Mouse (Mus musculus) neural tube, embryonic 13.5 days (tissue): ENCODE results near the gene Ybey. TPM values are rescaled to one million over a fixed set of nuclear protein-coding genes. Genes with fewer than 3 reads are reported as not detected.

Experiments used
- ATAC-seq: fragments of 200-750 bp; cut with Nextera tagmentation; 2 replicates; pipeline ENCODE4 v1.8.0; 2017; ENCODE audit warnings: low read depth, mild to moderate bottlenecking, moderate TSS enrichment, moderate library complexity
- H3K27ac ChIP-seq: fragments of 300-500 bp; sonication (generic); replicated peaks from 2 replicates; pipeline ENCODE4 v1.5.1; 2015; ENCODE audit warnings: moderate library complexity, mild to moderate bottlenecking, inconsistent platforms
- H3K27me3 ChIP-seq: fragments of 300-500 bp; sonication (generic); 2 replicates; pipeline ENCODE4 v1.6.1; 2015; ENCODE audit warnings: mild to moderate bottlenecking, inconsistent platforms
- H3K36me3 ChIP-seq: fragments of 300-500 bp; sonication (generic); 2 replicates; pipeline ENCODE4 v1.6.1; 2015; ENCODE audit warnings: mild to moderate bottlenecking, inconsistent platforms
- H3K4me1 ChIP-seq: fragments of 300-500 bp; sonication (generic); replicated peaks from 2 replicates; pipeline ENCODE4 v1.6.1; 2015; ENCODE audit warnings: inconsistent platforms
- H3K4me2 ChIP-seq: fragments of 300-500 bp; sonication (generic); 2 replicates; pipeline ENCODE4 v1.6.1; 2015; ENCODE audit warnings: inconsistent platforms, mild to moderate bottlenecking, moderate library complexity
- H3K4me3 ChIP-seq: fragments of 300-500 bp; sonication (generic); 2 replicates; pipeline ENCODE4 v1.5.1; 2015; ENCODE audit warnings: mild to moderate bottlenecking, inconsistent platforms
- H3K9ac ChIP-seq: fragments of 300-500 bp; sonication (generic); 2 replicates; pipeline ENCODE4 v1.6.1; 2015; ENCODE audit warnings: moderate library complexity, mild to moderate bottlenecking, inconsistent platforms
- H3K9me3 ChIP-seq: fragments of 300-500 bp; sonication (generic); 2 replicates; pipeline ENCODE4 v1.6.1; 2016; ENCODE audit warnings: inconsistent platforms
- WGBS: fragments of 180-500 bp; shearing (Covaris S2); methylation state at CpG from one replicate; pipeline ENCODE4 v1.1.7; 2015; 5-methylcytosine and 5-hydroxymethylcytosine counted together
- polyA plus RNA-seq: library from polyadenylated mRNA; unstranded; fragments of >200 nt; fragmentation: Nextera tagmentation; extraction: Ambion mirVana; gene quantifications from 2 replicates; pipeline ENCODE4 v1.2.1, GENCODE M21; 2015

The Ybey gene
- polyA plus RNA-seq, 1 experiment from 2014 or later, result 7.3 TPM

- H3K9me3 ChIP-seq, result no peaks in the 10 kb centered on the region
- no peak overlapping the region for H3K4me2 ChIP-seq
- H3K4me3 ChIP-seq, result no peak overlapping the region
- H3K27me3 ChIP-seq, result no peaks in the 10 kb centered on the region
- peaks cover 57% of the 10 kb centered on the region for H3K36me3 ChIP-seq
- 92% methylated on average over 9 of the region's 9 CpGs for WGBS
- H3K27ac ChIP-seq, result no peak overlapping the region
- H3K9ac ChIP-seq, result no peak overlapping the region
- peaks cover 22% of the 10 kb centered on the region for H3K4me1 ChIP-seq
- no peak for ATAC-seq
Observed at GRCm38 (mm10) chr10:76439107-76439890, 29.6 kb downstream of the Ybey start.

- ATAC-seq, result no peak
Observed at GRCm38 (mm10) chr10:76433925-76434324, 35.0 kb downstream of the Ybey start.

GRCm38 (mm10) chr10:76425674-76426073 lies 43.2 kb downstream of the Ybey start:
- Histone ChIP-seq H3K4me3 (no peak overlapping the region), H3K27me3 (no peaks in the 10 kb centered on the region), H3K27ac (no peak overlapping the region), H3K9ac (no peak overlapping the region), H3K36me3 (peaks cover 96% of the 10 kb centered on the region), H3K4me1 (no peaks in the 10 kb centered on the region), H3K4me2 (no peak overlapping the region), H3K9me3 (no peaks in the 10 kb centered on the region)
- 97% methylated on average over 7 of the region's 7 CpGs for WGBS
- ATAC-seq, result no peak

More at GRCm38 (mm10) chr10:76433925-76434324, 35.0 kb downstream of the Ybey start:
- H3K9me3 ChIP-seq, result no peaks in the 10 kb centered on the region
- no peak overlapping the region for H3K4me3 ChIP-seq
- H3K27ac ChIP-seq, result no peak overlapping the region
- H3K4me1 ChIP-seq, result no peaks in the 10 kb centered on the region
- peaks cover 99% of the 10 kb centered on the region for H3K36me3 ChIP-seq
- H3K27me3 ChIP-seq, result no peaks in the 10 kb centered on the region
- H3K9ac ChIP-seq, result no peak overlapping the region
- H3K4me2 ChIP-seq, result no peak overlapping the region
- WGBS, result 95% methylated on average over 11 of the region's 11 CpGs

- H3K4me1 ChIP-seq, result no peaks in the 10 kb centered on the region
- H3K4me2 ChIP-seq, result no peak overlapping the region
- 92% methylated on average over 12 of the region's 12 CpGs for WGBS
- ATAC-seq, result no peak
- no peaks in the 10 kb centered on the region for H3K9me3 ChIP-seq
- H3K9ac ChIP-seq, result no peak overlapping the region
- no peak overlapping the region for H3K27ac ChIP-seq
- peaks cover 90% of the 10 kb centered on the region for H3K36me3 ChIP-seq
- no peak overlapping the region for H3K4me3 ChIP-seq
- H3K27me3 ChIP-seq, result no peaks in the 10 kb centered on the region
Observed at GRCm38 (mm10) chr10:76416811-76417210, 52.1 kb downstream of the Ybey start.

Other genes starting within 250 kb of the Ybey start
- 211 and 221 TPM in 2 replicates for gene Prmt2, start 231.2 kb downstream of the Ybey start, polyA plus RNA-seq
- gene S100b, start 215.3 kb downstream of the Ybey start, polyA plus RNA-seq, result 3.2 and 3.9 TPM in 2 replicates
- gene Dip2a, start 123.8 kb downstream of the Ybey start, polyA plus RNA-seq, result 13.7 and 15.0 TPM in 2 replicates
- gene AC141477.1, start 28.7 kb downstream of the Ybey start, polyA plus RNA-seq, result not detected in 2 replicates
- 7.3 and 7.7 TPM in 2 replicates for gene Pcnt, start 26.3 kb downstream of the Ybey start, polyA plus RNA-seq
- not detected in 2 replicates for gene 2610028H24Rik, start 20.0 kb downstream of the Ybey start, polyA plus RNA-seq
- gene Mcm3ap, start 187 bp downstream of the Ybey start, polyA plus RNA-seq, result 54.6 and 61.3 TPM in 2 replicates
- gene Lss, start 62.5 kb upstream of the Ybey start, polyA plus RNA-seq, result 35.5 and 38.7 TPM in 2 replicates
- gene Spatc1l, start 93.2 kb upstream of the Ybey start, polyA plus RNA-seq, result not detected in 2 replicates
- not detected in 2 replicates for gene Ftcd, start 106.5 kb upstream of the Ybey start, polyA plus RNA-seq
- 31.7 and 35.0 TPM in 2 replicates for gene Col6a2, start 154.5 kb upstream of the Ybey start, polyA plus RNA-seq